Mouse (Mus musculus): ENCODE data around the gene Ccnj.
A peak's percentile ranks its signal among the peaks of the same experiment; 100 is the strongest.

The Ccnj gene

DNA sequence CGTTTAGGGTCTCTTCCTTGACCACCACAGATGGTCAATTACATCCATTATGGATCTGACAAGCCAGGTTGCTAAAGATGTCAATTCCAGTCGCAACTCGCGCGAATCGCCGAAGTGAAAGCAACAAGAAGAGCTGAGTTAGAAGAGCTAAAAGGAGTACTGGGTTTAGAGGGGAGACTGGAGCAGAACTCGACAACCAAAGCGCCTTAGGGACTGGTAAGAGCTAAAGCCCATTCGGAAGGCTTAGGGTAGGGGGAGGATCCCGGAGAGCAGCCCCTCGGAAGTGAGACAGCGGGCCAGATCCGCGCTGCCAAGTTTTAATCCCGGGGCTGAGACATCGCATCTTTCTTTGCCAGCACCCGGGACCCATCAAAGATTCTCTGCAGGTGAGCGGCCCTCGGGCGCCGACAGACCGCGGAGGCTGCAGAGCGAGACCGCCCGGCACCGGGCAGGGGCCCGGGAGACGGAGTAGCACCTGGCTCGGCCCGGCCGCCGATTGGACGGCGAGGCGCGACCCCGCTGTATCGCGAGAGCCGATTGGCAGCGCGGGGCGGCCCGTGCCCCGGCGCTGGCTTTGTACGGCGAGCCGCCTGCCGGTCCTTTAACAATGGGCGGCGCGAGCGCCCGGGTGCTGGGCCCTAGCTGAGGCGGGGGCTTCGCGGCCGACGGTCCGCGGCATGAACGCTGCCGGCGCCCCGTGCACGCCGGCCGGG is at the start of gene Ccnj:
TSS of gene Ccnj (plus strand) at position 577 of the 713 bp plus-strand sequence.
- peak; percentile 62 for DNase-seq (ENCODE audit: low read depth)

- DNase-seq (ENCODE audit: low read depth) = no peak
These were observed 42.9 kb upstream of the Ccnj start for GRCm38 (mm10) chr19:40788004-40788714.

GRCm38 (mm10) chr19:40788715-40789084 is 42.4 kb upstream of the Ccnj start:
- no peak for DNase-seq (ENCODE audit: low read depth)

GRCm38 (mm10) chr19:40805176-40805737 is 25.8 kb upstream of the Ccnj start:
- DNase-seq (ENCODE audit: low read depth) = no peak

- DNase-seq (ENCODE audit: low read depth) = no peak
These were observed 21.2 kb upstream of the Ccnj start for GRCm38 (mm10) chr19:40809858-40810257.

DNA sequence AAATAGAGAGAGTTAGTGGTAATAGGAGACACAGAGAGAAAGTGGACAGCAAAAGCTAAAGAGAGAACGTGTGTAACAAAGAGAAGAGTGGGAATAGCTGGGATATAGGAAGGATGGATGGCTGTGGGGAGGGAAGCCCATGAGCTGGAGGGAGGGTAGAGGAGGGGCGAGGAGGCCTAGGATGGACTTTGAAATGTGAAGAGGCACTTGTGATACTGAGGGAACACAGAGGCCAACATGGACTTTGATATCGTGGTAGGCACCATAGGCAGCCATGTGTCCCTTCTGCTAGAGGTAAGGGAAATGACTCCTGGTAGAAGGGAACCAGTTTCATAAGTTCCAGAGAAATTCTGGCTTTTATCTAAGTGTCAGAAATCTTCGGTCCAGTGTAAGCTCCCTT is 19.2 kb upstream of the Ccnj start:
- DNase-seq (ENCODE audit: low read depth) = no peak

GRCm38 (mm10) chr19:40812778-40813177 is 18.3 kb upstream of the Ccnj start:
- no peak for DNase-seq (ENCODE audit: low read depth)

GRCm38 (mm10) chr19:40813385-40813784 is 17.7 kb upstream of the Ccnj start:
- no peak for DNase-seq (ENCODE audit: low read depth)

DNA sequence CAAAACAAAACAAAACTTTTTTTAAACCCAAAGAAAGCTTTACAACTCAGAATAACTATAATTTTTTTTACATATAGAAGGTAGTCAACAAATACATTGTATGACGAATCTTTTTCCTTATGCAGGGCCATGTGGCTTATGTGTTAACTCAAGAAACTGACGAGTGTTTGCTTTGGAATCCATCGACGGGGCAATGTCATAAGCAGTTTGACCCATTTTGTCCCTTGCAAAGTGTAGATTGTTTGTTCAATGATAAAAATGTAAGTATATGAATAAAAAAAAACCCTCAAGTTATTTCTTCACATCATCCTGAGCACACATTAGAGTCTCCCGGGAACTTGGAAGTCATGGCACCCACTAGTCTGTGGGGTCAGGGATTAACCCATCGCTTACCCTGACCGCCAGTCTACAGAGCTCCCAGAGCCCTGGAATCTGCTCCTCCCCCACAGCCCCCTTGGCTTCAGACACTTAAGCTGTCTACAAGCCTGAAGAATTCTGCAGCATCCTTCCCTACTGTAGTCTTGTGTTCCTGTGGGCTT is 15.4 kb upstream of the Ccnj start:
- DNase-seq (ENCODE audit: low read depth) = no peak

- no peak for DNase-seq (ENCODE audit: low read depth)
These were observed 13.1 kb upstream of the Ccnj start for GRCm38 (mm10) chr19:40817901-40818532.

GRCm38 (mm10) chr19:40818764-40819163 is 12.3 kb upstream of the Ccnj start:
- no peak for DNase-seq (ENCODE audit: low read depth)

- DNase-seq (ENCODE audit: low read depth) = no peak
These were observed 9.7 kb upstream of the Ccnj start for GRCm38 (mm10) chr19:40821306-40821825.

- DNase-seq (ENCODE audit: low read depth) = no peak
These were observed 5.4 kb upstream of the Ccnj start for GRCm38 (mm10) chr19:40825636-40826035.

- no peak for DNase-seq (ENCODE audit: low read depth)
These were observed 4.3 kb upstream of the Ccnj start for GRCm38 (mm10) chr19:40826735-40827134.

GRCm38 (mm10) chr19:40830198-40830597 is 881 bp upstream of the Ccnj start:
- no peak for DNase-seq (ENCODE audit: low read depth)

DNA sequence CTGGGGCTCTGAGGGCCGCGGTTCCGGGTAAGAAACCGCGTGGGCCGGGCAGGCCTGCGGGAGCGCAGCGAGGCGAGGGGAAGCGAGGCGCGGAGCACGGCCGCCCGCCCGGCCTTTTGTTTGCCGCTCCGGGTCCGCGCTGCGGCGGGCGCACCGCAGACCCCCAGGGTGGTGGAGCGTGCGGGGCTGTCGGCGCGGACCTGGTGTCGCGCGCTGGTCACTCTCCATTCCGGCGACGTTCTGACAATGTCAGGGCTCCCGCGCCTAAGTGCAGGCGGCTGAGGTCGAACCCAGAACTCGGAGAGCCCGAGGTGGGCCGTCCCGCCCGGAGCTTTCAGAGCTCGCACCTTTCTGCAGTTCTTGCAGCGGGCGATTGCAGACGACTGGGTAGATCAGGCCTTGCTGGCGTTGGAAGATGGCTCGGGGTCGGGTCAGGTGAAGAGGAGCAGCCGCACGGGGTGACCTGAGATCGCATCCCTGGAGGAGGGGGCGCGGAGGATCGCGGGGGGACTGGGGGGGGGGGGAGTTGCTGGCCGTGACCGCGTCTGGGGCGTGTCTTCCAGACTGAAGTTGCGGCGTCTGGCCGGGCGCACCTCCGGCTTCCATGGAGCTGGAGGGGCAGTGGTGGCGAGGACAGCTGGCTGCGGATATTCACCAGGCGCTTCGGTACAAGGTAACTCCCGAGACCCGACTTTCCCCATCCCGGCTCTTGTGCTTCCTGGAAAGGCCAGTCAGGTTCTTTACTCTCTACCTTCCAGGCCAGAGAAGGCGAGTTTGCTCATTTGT is 530 bp downstream of the Ccnj start:
- no peak for DNase-seq (ENCODE audit: low read depth)

DNA sequence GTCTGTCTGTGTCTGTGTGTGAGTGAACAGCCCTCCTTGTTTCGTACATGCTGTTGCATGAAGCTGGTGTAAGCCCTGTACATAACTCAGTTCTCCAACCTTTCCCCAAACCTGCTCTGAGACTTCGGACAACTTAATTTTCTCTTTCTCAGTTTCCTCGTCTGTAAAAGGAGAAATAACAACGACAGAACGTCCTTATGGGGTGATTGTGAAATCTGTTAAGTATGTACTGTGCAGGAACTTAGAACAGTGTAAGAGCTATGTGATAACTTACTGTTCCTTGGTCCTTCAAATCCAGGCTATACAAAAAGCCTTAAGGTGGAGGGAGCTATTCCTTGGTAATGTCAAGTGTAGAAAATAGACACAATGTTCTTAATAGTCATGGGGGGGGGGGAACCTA is 1.3 kb downstream of the Ccnj start:
- no peak for DNase-seq (ENCODE audit: low read depth)

GRCm38 (mm10) chr19:40834436-40834835 is 3.4 kb downstream of the Ccnj start:
- no peak for DNase-seq (ENCODE audit: low read depth)

DNA sequence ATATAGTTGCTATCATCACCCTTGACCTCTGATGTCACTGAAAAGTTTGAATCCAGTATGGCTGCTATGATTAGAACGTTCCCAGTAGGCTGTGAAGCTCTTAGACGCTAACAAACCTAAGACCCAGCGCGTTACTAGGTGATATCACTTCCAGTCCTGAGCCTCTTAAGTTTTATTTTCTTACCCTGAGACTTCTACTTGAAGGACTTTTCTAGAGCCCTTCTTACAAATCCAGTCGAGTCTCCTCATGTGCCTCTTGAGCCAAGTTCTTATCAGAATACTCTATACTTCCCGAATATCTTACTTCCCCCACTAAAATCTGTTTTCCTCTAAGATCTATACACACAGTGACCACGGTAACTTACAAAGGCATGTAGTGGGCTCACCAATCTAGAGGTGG is 7.1 kb downstream of the Ccnj start:
- no peak for DNase-seq (ENCODE audit: low read depth)

DNA sequence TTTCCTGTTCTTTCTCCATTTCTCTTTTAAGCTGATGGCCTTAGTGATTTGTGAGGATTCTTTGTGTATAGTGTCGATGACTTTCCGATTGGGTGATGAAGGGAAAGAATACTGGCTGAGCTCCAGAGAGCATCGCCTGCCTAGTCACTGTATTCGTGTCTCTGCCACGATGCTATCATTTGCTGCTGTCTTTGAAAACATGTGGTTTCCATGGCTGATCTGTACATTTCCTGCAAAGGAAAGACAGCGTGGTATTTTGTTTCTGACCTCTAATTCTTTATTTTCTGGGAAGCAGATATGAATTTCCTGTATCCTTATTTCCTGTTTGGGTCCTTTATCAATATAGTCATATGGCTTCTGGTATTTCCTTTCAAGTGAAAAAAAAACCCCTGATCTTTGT is 9.2 kb downstream of the Ccnj start:
- no peak for DNase-seq (ENCODE audit: low read depth)

DNA sequence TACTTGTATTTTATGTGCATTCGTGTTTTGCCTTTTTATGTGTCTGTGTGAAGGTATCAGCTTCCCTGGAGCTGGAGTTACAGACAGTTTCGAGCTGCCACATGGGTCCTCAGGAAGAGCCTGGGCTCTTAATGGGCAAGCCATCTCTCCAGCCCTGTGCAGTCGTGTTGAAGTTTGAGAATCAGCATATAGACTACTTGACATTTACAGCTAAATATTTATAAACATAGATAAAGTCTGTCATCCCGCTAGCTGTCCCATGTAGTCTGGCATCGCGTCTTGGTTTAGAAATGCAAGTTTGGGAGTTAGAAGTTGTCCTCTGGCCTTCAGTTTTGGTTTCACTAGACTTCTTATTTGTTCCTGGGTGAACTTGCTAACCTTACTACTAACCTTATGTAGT is 10.0 kb downstream of the Ccnj start:
- DNase-seq (ENCODE audit: low read depth) = no peak

DNA sequence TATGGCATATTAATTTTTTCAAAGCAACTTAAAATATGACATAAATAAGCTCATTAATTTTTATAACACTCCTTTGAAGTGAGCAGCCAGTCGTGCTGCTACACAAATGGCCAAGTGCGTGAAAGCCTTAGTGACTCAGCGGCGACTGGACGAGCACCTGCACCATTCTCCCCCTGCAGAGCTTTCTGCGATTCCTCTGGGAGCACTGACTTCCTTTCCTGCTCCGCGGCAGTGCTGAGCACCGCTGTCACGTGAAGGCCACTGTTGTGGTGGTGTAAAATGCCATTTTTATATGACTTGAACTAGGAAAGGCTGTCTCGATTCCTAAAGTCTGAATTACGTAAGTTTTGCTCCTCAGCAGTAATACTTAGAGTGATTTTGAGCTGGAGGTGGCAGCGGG is 10.5 kb downstream of the Ccnj start:
- DNase-seq (ENCODE audit: low read depth) = no peak

All from fibroblast of lung, adult 2 months (primary cell).